Mouse (Mus musculus): Measurements from ENCODE around the gene Zscan25. TPM values are rescaled to one million over a fixed set of nuclear protein-coding genes. Genes with fewer than 3 reads are reported as not detected.

Zscan25 gene
- total RNA-seq, 2 experiments from 2014 or later: 15.4 to 15.9 TPM

Other genes starting within 250 kb of the Zscan25 start
- gene Gm4871, start 247.7 kb upstream of the Zscan25 start, total RNA-seq (2021): not detected
- gene 1700018F24Rik, start 237.5 kb upstream of the Zscan25 start, total RNA-seq (2021): not detected
- 10 to 100 TPM; 71.9 to 78.2 TPM for gene Arpc1a, start 196.7 kb upstream of the Zscan25 start, total RNA-seq (2021)
- gene Kpna7, start 196.5 kb upstream of the Zscan25 start, total RNA-seq (2021): not detected
- gene Arpc1b, start 166.3 kb upstream of the Zscan25 start, total RNA-seq (2021): 100 to 1,000 TPM; 123 to 125 TPM
- gene Pdap1, start 140.3 kb upstream of the Zscan25 start, total RNA-seq (2021): 10 to 100 TPM; 67.6 to 67.7 TPM
- 10 to 100 TPM; 82.7 to 88.9 TPM for gene Bud31, start 140.1 kb upstream of the Zscan25 start, total RNA-seq (2021)
- 10 to 100 TPM; 18.6 to 21.7 TPM for gene Ptcd1, start 113.4 kb upstream of the Zscan25 start, total RNA-seq (2021)
- gene Cpsf4, start 113.3 kb upstream of the Zscan25 start, total RNA-seq (2021): 10 to 100 TPM; 16.6 to 17.5 TPM
- gene Atp5j2, start 88.4 kb upstream of the Zscan25 start, total RNA-seq (2021): 100 to 1,000 TPM; 760 to 785 TPM
- gene Zkscan14, start 78.6 kb upstream of the Zscan25 start, total RNA-seq (2021): 1 to 10 TPM; 4.1 to 4.6 TPM
- gene Zkscan5, start 75.9 kb upstream of the Zscan25 start, total RNA-seq (2021): 10 to 100 TPM; 16.5 to 17.7 TPM
- gene Zfp655, start 48.8 kb upstream of the Zscan25 start, total RNA-seq (2021): 10 to 100 TPM; 31.7 to 33.7 TPM
- not detected for gene Cyp3a57, start 64.8 kb downstream of the Zscan25 start, total RNA-seq (2021)
- not detected for gene Cyp3a16, start 189.2 kb downstream of the Zscan25 start, total RNA-seq (2021)